In genomic region chr7:122965386-122965785, GRCm38 (mm10) we compare ENCODE assay signal across 9 mouse cellular contexts. TPM values are rescaled to one million over a fixed set of nuclear protein-coding genes. Genes with fewer than 3 reads are reported as not detected.
DNase-seq lines count a peak whose midpoint lies in the region; ATAC-seq and TF ChIP-seq lines count a peak whose summit lies in the region.
"Had no signal": no experiment of that assay in that cellular context is flagged by ENCODE, and none has a peak within 500 bp of the region (broad histone marks: within the 10 kb centered on the region; RNA-seq: fewer than 3 reads in every experiment).

Gene Rbbp6 (plus strand): TSS chr7:122965686.

- H3K4me1 ChIP-seq in neural tube, embryonic 12.5 days = no peaks in the 10 kb centered on the region

- no peaks in the 10 kb centered on the region for H3K27me3 ChIP-seq in neural tube, embryonic 12.5 days (replicated peaks)

- H3K36me3 ChIP-seq in neural tube, embryonic 12.5 days = no peaks in the 10 kb centered on the region

- ATAC-seq in granulocyte monocyte progenitor cell, adult 5-6 weeks (replicated peaks; ENCODE audit: poor library complexity, severe bottlenecking) = no peak
- no peak for ATAC-seq in neural tube, embryonic 12.5 days (ENCODE audit: low FRiP score, low read depth)

- no peak for DNase-seq in layer of hippocampus, adult 8-10 months (ENCODE audit: low spot score in 2 of 2)
- no peak for DNase-seq in layer of hippocampus, adult 11-12 months (ENCODE audit: low spot score)
- no peak for DNase-seq in brain, embryonic 14.5 days (ENCODE audit: low read depth)
- no peak for DNase-seq in layer of hippocampus, postnatal 14 days (ENCODE audit: low spot score in 2 of 2)
- no peak for DNase-seq in T-cell, adult 2 months (ENCODE audit: low spot score)
- DNase-seq in right cerebral cortex, adult 2 months (ENCODE audit: low spot score in 2 of 2) = no peak

- H3K27ac ChIP-seq in neural tube, embryonic 12.5 days = no peak within 1 kb of the TSS

- TF ChIP-seq CTCF in brain, embryonic 14.5 days (IDR thresholded peaks at IDR 0.05; ENCODE audit: borderline replicate concordance, extremely low read depth, insufficient read depth, insufficient read length) = no peak

- H3K9ac ChIP-seq in neural tube, embryonic 12.5 days = no peak within 1 kb of the TSS

- no peak within 1 kb of the TSS for H3K4me2 ChIP-seq in neural tube, embryonic 12.5 days (replicated peaks)

- no peak within 1 kb of the TSS for H3K4me3 ChIP-seq in neural tube, embryonic 12.5 days
- H3K4me3 ChIP-seq: myocyte had no signal

- H3K9me3 ChIP-seq in neural tube, embryonic 12.5 days = no peaks in the 10 kb centered on the region

- WGBS in neural tube, embryonic 12.5 days = 86% methylated on average over 5 of the region's 5 CpGs

- no peak for TF ChIP-seq POLR2A in brain, embryonic 14.5 days (IDR thresholded peaks at IDR 0.05; ENCODE audit: borderline replicate concordance, extremely low read depth, insufficient read depth, insufficient read length, poor library complexity, severe bottlenecking)

RNA-seq across cellular contexts. Expression of gene Rbbp6, which starts in this region (rescaled TPM):
- 10 to 100 TPM; 63.1 to 71.0 (median 67.6) TPM for total RNA-seq in layer of hippocampus, adult 8-10 months (2022)
- 50.5 and 64.2 TPM in 2 replicates for polyA plus RNA-seq in brain, embryonic 14.5 days (2012; rRNA removed)
- 89.0 and 129 TPM in 2 replicates for total RNA-seq in granulocyte monocyte progenitor cell, adult 5-6 weeks (2014; fragmentation: Nextera tagmentation)
- 61.3 and 66.8 TPM in 2 replicates for total RNA-seq in granulocyte monocyte progenitor cell, adult 5-6 weeks (2017)
- 10 to 100 TPM; 57.6 to 70.6 TPM for total RNA-seq in layer of hippocampus, postnatal 14 days (2021)
- polyA plus RNA-seq in neural tube, embryonic 12.5 days (2016; fragmentation: Nextera tagmentation; extraction: Ambion mirVana) = 31.9 and 36.2 TPM in 2 replicates
